Mouse (Mus musculus): ENCODE measurements around the gene Tbl3. TPM values are rescaled to one million over a fixed set of nuclear protein-coding genes. Genes with fewer than 3 reads are reported as not detected.
A peak's percentile ranks its signal among the peaks of the same experiment; 100 is the strongest.

Tbl3 gene
- 50.5 and 57.3 TPM in 2 replicates for polyA plus RNA-seq (2015; fragmentation: Nextera tagmentation; extraction: Ambion mirVana)

- DNase-seq (ENCODE audit: low spot score) = peak; percentile 93
- no peak for TF ChIP-seq CTCF (IDR thresholded peaks at IDR 0.05; ENCODE audit: low read depth)
- no peaks in the 10 kb centered on the region for H3K27me3 ChIP-seq (ENCODE audit: insufficient read depth, low read length)
- peak; percentile 79 for ATAC-seq (replicated peaks; ENCODE audit: low FRiP score, low read depth)
- no peaks in the 10 kb centered on the region for H3K9me3 ChIP-seq (replicated peaks; ENCODE audit: low read length)
- H3K36me3 ChIP-seq (ENCODE audit: insufficient read depth, low read length) = peaks cover 10% of the 10 kb centered on the region; the same call in 1 of the 2 replicates
- 2% methylated on average over 32 of the region's 32 CpGs for WGBS
- H3K4me2 ChIP-seq (ENCODE audit: low read length) = peak within 1 kb of the TSS; percentile 76
- peak within 1 kb of the TSS; percentile 77 for H3K4me3 ChIP-seq (replicated peaks; ENCODE audit: low read depth, low read length)
- peak within 1 kb of the TSS; percentile 69 for H3K9ac ChIP-seq (ENCODE audit: low read depth, low read length)
- H3K27ac ChIP-seq = peak within 1 kb of the TSS; percentile 80
- H3K4me1 ChIP-seq (replicated peaks; ENCODE audit: insufficient read depth, low read length) = no peaks in the 10 kb centered on the region
These were observed at the start of gene Tbl3 for GRCm38 (mm10) chr17:24706982-24707800. Gene Tbl3, minus strand, starts transcription at chr17:24707660.

- DNase-seq (ENCODE audit: low spot score) (peak; percentile 69), ATAC-seq (replicated peaks; ENCODE audit: low FRiP score, low read depth) (peak; percentile 83)
- Histone ChIP-seq H3K9me3 (replicated peaks; ENCODE audit: low read length) (no peaks in the 10 kb centered on the region), H3K27me3 (ENCODE audit: insufficient read depth, low read length) (peaks cover 6% of the 10 kb centered on the region; the same call in 1 of the 2 replicates), H3K4me2 (ENCODE audit: low read length) (peak within 1 kb of the TSS; percentile 92), H3K27ac (0 out of 2 replicates have a peak within 1 kb of the TSS, but pooled peaks have one; percentile 42), H3K36me3 (ENCODE audit: insufficient read depth, low read length) (no peaks in the 10 kb centered on the region), H3K9ac (ENCODE audit: low read depth, low read length) (peak within 1 kb of the TSS; percentile 56), H3K4me1 (replicated peaks; ENCODE audit: insufficient read depth, low read length) (0 out of 2 replicates have a peak, but pooled peaks cover 10% of the 10 kb centered on the region), H3K4me3 (replicated peaks; ENCODE audit: low read depth, low read length) (peak within 1 kb of the TSS; percentile 48)
- no peak for TF ChIP-seq CTCF (IDR thresholded peaks at IDR 0.05; ENCODE audit: low read depth)
- under 1% methylated on average over 56 of the region's 82 CpGs for WGBS
These were observed 45.2 kb upstream of the Tbl3 start, which contains the start of gene Hs3st6 for GRCm38 (mm10) chr17:24752415-24753394. Gene Hs3st6, plus strand, starts transcription at chr17:24752988.

GRCm38 (mm10) chr17:24751528-24751927, 44.1 kb upstream of the Tbl3 start:
- Histone ChIP-seq H3K27me3 (ENCODE audit: insufficient read depth, low read length) (peaks cover 6% of the 10 kb centered on the region; the same call in 1 of the 2 replicates), H3K36me3 (ENCODE audit: insufficient read depth, low read length) (no peaks in the 10 kb centered on the region), H3K9ac (ENCODE audit: low read depth, low read length) (no peak overlapping the region), H3K4me2 (ENCODE audit: low read length) (no peak overlapping the region), H3K4me1 (replicated peaks; ENCODE audit: insufficient read depth, low read length) (0 out of 2 replicates have a peak, but pooled peaks cover 10% of the 10 kb centered on the region), H3K4me3 (replicated peaks; ENCODE audit: low read depth, low read length) (no peak overlapping the region), H3K9me3 (replicated peaks; ENCODE audit: low read length) (no peaks in the 10 kb centered on the region), H3K27ac (no peak overlapping the region)
- no peak for ATAC-seq (replicated peaks; ENCODE audit: low FRiP score, low read depth)
- TF ChIP-seq CTCF (IDR thresholded peaks at IDR 0.05; ENCODE audit: low read depth) = no peak
- 26% methylated on average over 4 of the region's 4 CpGs for WGBS
- no peak for DNase-seq (ENCODE audit: low spot score)

GRCm38 (mm10) chr17:24746986-24747385, 39.5 kb upstream of the Tbl3 start:
- Histone ChIP-seq H3K27ac (no peak overlapping the region), H3K4me2 (ENCODE audit: low read length) (no peak overlapping the region), H3K9ac (ENCODE audit: low read depth, low read length) (no peak overlapping the region), H3K4me3 (replicated peaks; ENCODE audit: low read depth, low read length) (no peak overlapping the region), H3K4me1 (replicated peaks; ENCODE audit: insufficient read depth, low read length) (no peaks in the 10 kb centered on the region), H3K36me3 (ENCODE audit: insufficient read depth, low read length) (no peaks in the 10 kb centered on the region), H3K27me3 (ENCODE audit: insufficient read depth, low read length) (no peaks in the 10 kb centered on the region; the same call in 1 of the 2 replicates), H3K9me3 (replicated peaks; ENCODE audit: low read length) (no peaks in the 10 kb centered on the region)
- TF ChIP-seq CTCF (IDR thresholded peaks at IDR 0.05; ENCODE audit: low read depth) = no peak
- 30% methylated on average over 4 of the region's 4 CpGs for WGBS
- DNase-seq (ENCODE audit: low spot score) (no peak), ATAC-seq (replicated peaks; ENCODE audit: low FRiP score, low read depth) (0 out of 2 replicates have a peak, but pooled peaks have one; percentile 25)

- H3K4me1 ChIP-seq (replicated peaks; ENCODE audit: insufficient read depth, low read length) = no peaks in the 10 kb centered on the region
- WGBS = 23% methylated on average over 7 of the region's 7 CpGs
- no peaks in the 10 kb centered on the region for H3K9me3 ChIP-seq (replicated peaks; ENCODE audit: low read length)
- peak; percentile 95 for DNase-seq (ENCODE audit: low spot score)
- ATAC-seq (replicated peaks; ENCODE audit: low FRiP score, low read depth) = peak; percentile 67
- no peak overlapping the region for H3K4me3 ChIP-seq (replicated peaks; ENCODE audit: low read depth, low read length)
- H3K27ac ChIP-seq = no peak overlapping the region
- H3K9ac ChIP-seq (ENCODE audit: low read depth, low read length) = no peak overlapping the region
- no peaks in the 10 kb centered on the region; the same call in 1 of the 2 replicates for H3K27me3 ChIP-seq (ENCODE audit: insufficient read depth, low read length)
- peak; percentile 99 for TF ChIP-seq CTCF (IDR thresholded peaks at IDR 0.05; ENCODE audit: low read depth)
- no peaks in the 10 kb centered on the region for H3K36me3 ChIP-seq (ENCODE audit: insufficient read depth, low read length)
- H3K4me2 ChIP-seq (ENCODE audit: low read length) = no peak overlapping the region
These were observed 38.4 kb upstream of the Tbl3 start for GRCm38 (mm10) chr17:24745526-24746497.
